ENCODE assay signal across 33 mouse cellular contexts in genomic region chr7:131133181-131133580, GRCm38 (mm10). TPM values are rescaled to one million over a fixed set of nuclear protein-coding genes. Genes with fewer than 3 reads are reported as not detected.
DNase-seq lines count a peak whose midpoint lies in the region; ATAC-seq lines count a peak whose summit lies in the region.
"Had no signal": no experiment of that assay in that cellular context is flagged by ENCODE, and none has a peak within 500 bp of the region (broad histone marks: within the 10 kb centered on the region; RNA-seq: fewer than 3 reads in every experiment).

No protein-coding gene starts in this region.

- 82% methylated on average over 3 of the region's 3 CpGs for WGBS in kidney, embryonic 14.5 days

- no peaks in the 10 kb centered on the region for H3K4me1 ChIP-seq in kidney, embryonic 14.5 days (ENCODE audit: control insufficient read depth, insufficient read depth, low read length)
- H3K4me1 ChIP-seq: forebrain, embryonic 10.5 days; forebrain, embryonic 13.5 days had no signal

- no peaks in the 10 kb centered on the region for H3K36me3 ChIP-seq in kidney, embryonic 14.5 days (ENCODE audit: control insufficient read depth, insufficient read depth, low read length)
- H3K36me3 ChIP-seq: forebrain, embryonic 10.5 days; G1E; heart, embryonic 10.5 days; heart, embryonic 13.5 days had no signal

- H3K27me3 ChIP-seq in kidney, embryonic 14.5 days (ENCODE audit: control insufficient read depth, insufficient read depth, low read length) = no peaks in the 10 kb centered on the region
- H3K27me3 ChIP-seq: forebrain, embryonic 13.5 days had no signal

- intact Hi-C loops in left cerebral cortex, postnatal 4 days (cut with DNase I) = no loop called here

- no peaks in the 10 kb centered on the region for H3K9me3 ChIP-seq in kidney, embryonic 14.5 days (ENCODE audit: control insufficient read depth, low read length)
- H3K9me3 ChIP-seq: forebrain, embryonic 10.5 days; forebrain, embryonic 13.5 days; heart, embryonic 10.5 days had no signal

- no peak for ATAC-seq in kidney, embryonic 14.5 days (ENCODE audit: low FRiP score, low TSS enrichment)
- ATAC-seq: activated CD4-positive, CD25-positive, alpha-beta regulatory T cell, adult 4 months; forebrain, embryonic 13.5 days; forebrain, embryonic 16.5 days had no signal

- H3K27ac ChIP-seq in kidney, embryonic 14.5 days (ENCODE audit: low read depth, low read length) = no peak overlapping the region
- H3K27ac ChIP-seq: forebrain, embryonic 10.5 days; forebrain, embryonic 13.5 days; heart, adult 2 months; heart, embryonic 10.5 days; heart, embryonic 13.5 days had no signal

- H3K4me3 ChIP-seq in kidney, embryonic 14.5 days (ENCODE audit: low read length) = no peak overlapping the region
- H3K4me3 ChIP-seq: forebrain, embryonic 10.5 days; forebrain, embryonic 13.5 days; heart, adult 2 months; heart, embryonic 10.5 days; heart, embryonic 13.5 days had no signal

- no peak overlapping the region for H3K4me2 ChIP-seq in kidney, embryonic 14.5 days (replicated peaks; ENCODE audit: low read depth, low read length)
- H3K4me2 ChIP-seq: forebrain, embryonic 13.5 days; heart, embryonic 13.5 days had no signal

- DNase-seq in left cerebral cortex, postnatal 4 days = peak; percentile 9
- no peak for DNase-seq in left cerebral cortex, adult 18-20 months (ENCODE audit: low spot score in 2 of 2)
- peak; percentile 12 for DNase-seq in testis, postnatal 10 days (ENCODE audit: low spot score)
- no peak for DNase-seq in testis, postnatal 14 days (ENCODE audit: low spot score)
- DNase-seq in Muller cell, postnatal 12 days (ENCODE audit: inconsistent ontology term) = peak; percentile 92
- DNase-seq in spleen, postnatal 4 days (ENCODE audit: low spot score in 2 of 2) = no peak
- DNase-seq: adrenal gland, adult 8-10 months; adrenal gland, postnatal 25 days; B cell, adult 2 months; cerebellum, adult 18-20 months; cerebellum, adult 9-10 months; cerebellum, postnatal 14 days; gastrocnemius, postnatal 10 days; gastrocnemius, postnatal 36 days; heart, adult 2 months; heart, postnatal 14 days; heart, postnatal 4 days had no signal

- H3K9ac ChIP-seq in kidney, embryonic 14.5 days (ENCODE audit: low read depth, low read length) = no peak overlapping the region
- H3K9ac ChIP-seq: forebrain, embryonic 13.5 days; heart, embryonic 13.5 days had no signal

RNA-seq across cellular contexts. Expression of gene 4933402N03Rik, which starts 12.9 kb away (rescaled TPM):
- not detected for total RNA-seq in left cerebral cortex, postnatal 4 days (2021)
- total RNA-seq in left cerebral cortex, adult 18-20 months (2021) = not detected
- polyA plus RNA-seq in kidney, embryonic 14.5 days (2014; fragmentation: Nextera tagmentation; extraction: Ambion mirVana) = not detected in 2 replicates
- total RNA-seq: adrenal gland, adult 8-10 months; adrenal gland, postnatal 25 days; CH12.LX; gastrocnemius, adult 18-20 months; gastrocnemius, postnatal 10 days; gastrocnemius, postnatal 36 days; granulocyte monocyte progenitor cell, adult 5-6 weeks; heart, adult 2 months; heart, postnatal 14 days; heart, postnatal 4 days had no signal
- polyA plus RNA-seq: activated CD4-positive, CD25-positive, alpha-beta regulatory T cell, adult 4 months; embryonic facial prominence, embryonic 11.5 days; embryonic facial prominence, embryonic 14.5 days; forebrain, embryonic 10.5 days; forebrain, embryonic 13.5 days; forebrain, embryonic 16.5 days; G1E; heart, adult 2 months; heart, embryonic 10.5 days; heart, embryonic 13.5 days; heart, embryonic 16.5 days; hindbrain, embryonic 11.5 days; intestine, embryonic 14.5 days had no signal

RNA-seq across cellular contexts. Expression of gene 5430419D17Rik, which starts 41.0 kb away (rescaled TPM):
- under 1 TPM; 0.06 to 0.08 TPM for total RNA-seq in left cerebral cortex, postnatal 4 days (2021)
- total RNA-seq in left cerebral cortex, adult 18-20 months (2021) = not detected
- polyA plus RNA-seq in kidney, embryonic 14.5 days (2014; fragmentation: Nextera tagmentation; extraction: Ambion mirVana) = not detected in 2 replicates
- total RNA-seq: adrenal gland, adult 8-10 months; adrenal gland, postnatal 25 days; CH12.LX; gastrocnemius, adult 18-20 months; gastrocnemius, postnatal 10 days; gastrocnemius, postnatal 36 days; granulocyte monocyte progenitor cell, adult 5-6 weeks had no signal
- polyA plus RNA-seq: activated CD4-positive, CD25-positive, alpha-beta regulatory T cell, adult 4 months; embryonic facial prominence, embryonic 11.5 days; embryonic facial prominence, embryonic 14.5 days; forebrain, embryonic 10.5 days; forebrain, embryonic 13.5 days; forebrain, embryonic 16.5 days; G1E; hindbrain, embryonic 11.5 days; intestine, embryonic 14.5 days had no signal

Comparison
In these comparisons a context has a peak if more than half of its experiments do, and no peak if none do; other contexts are left out.
1. DNase-seq: peak in left cerebral cortex, postnatal 4 days (single experiment), testis, postnatal 10 days (single experiment) and Muller cell, postnatal 12 days (single experiment); none in left cerebral cortex, adult 18-20 months (0 of 2), testis, postnatal 14 days (single experiment) and spleen, postnatal 4 days (0 of 2).